Mouse (Mus musculus): ENCODE data around the gene Gm20388.

Gene Gm20388

GRCm38 (mm10) chr8:122726789-122727188, 2816.1 kb downstream of the Gm20388 start:
- no peak for DNase-seq

GRCm38 (mm10) chr8:122727412-122727811, 2816.8 kb downstream of the Gm20388 start:
- no peak for DNase-seq

GRCm38 (mm10) chr8:122728630-122729029, 2818.0 kb downstream of the Gm20388 start:
- no peak for DNase-seq

GRCm38 (mm10) chr8:122735110-122735509, 2824.5 kb downstream of the Gm20388 start:
- no peak for DNase-seq

GRCm38 (mm10) chr8:122735542-122736473, 2825.2 kb downstream of the Gm20388 start:
- no peak for DNase-seq

- DNase-seq, result no peak
Observed at GRCm38 (mm10) chr8:122736623-122737022, 2826.0 kb downstream of the Gm20388 start.

- DNase-seq, result no peak
Observed at GRCm38 (mm10) chr8:122737071-122737470, 2826.4 kb downstream of the Gm20388 start.

GRCm38 (mm10) chr8:122737886-122738285, 2827.2 kb downstream of the Gm20388 start:
- no peak for DNase-seq

- DNase-seq, result no peak
Observed at GRCm38 (mm10) chr8:122739102-122739725, 2828.6 kb downstream of the Gm20388 start.

- no peak for DNase-seq
Observed at GRCm38 (mm10) chr8:122742471-122742870, 2831.8 kb downstream of the Gm20388 start.

- no peak for DNase-seq
Observed at GRCm38 (mm10) chr8:122745022-122745749, 2834.5 kb downstream of the Gm20388 start.

- no peak for DNase-seq
Observed at GRCm38 (mm10) chr8:122745750-122746275, 2835.2 kb downstream of the Gm20388 start.

- DNase-seq, result no peak
Observed at GRCm38 (mm10) chr8:122746439-122746838, 2835.8 kb downstream of the Gm20388 start.

GRCm38 (mm10) chr8:122747825-122748224, 2837.2 kb downstream of the Gm20388 start:
- no peak for DNase-seq

GRCm38 (mm10) chr8:122749333-122749958, 2838.8 kb downstream of the Gm20388 start:
- no peak for DNase-seq

- DNase-seq, result no peak
Observed at GRCm38 (mm10) chr8:122751342-122751741, 2840.7 kb downstream of the Gm20388 start.

- DNase-seq, result no peak
Observed at GRCm38 (mm10) chr8:122752111-122752721, 2841.6 kb downstream of the Gm20388 start.

- DNase-seq, result no peak
Observed at GRCm38 (mm10) chr8:122758597-122758996, 2848.0 kb downstream of the Gm20388 start.

- no peak for DNase-seq
Observed at GRCm38 (mm10) chr8:122760116-122760515, 2849.5 kb downstream of the Gm20388 start.

GRCm38 (mm10) chr8:122761109-122761508, 2850.5 kb downstream of the Gm20388 start:
- no peak for DNase-seq

GRCm38 (mm10) chr8:122762731-122763266, 2852.2 kb downstream of the Gm20388 start:
- DNase-seq, result peak; percentile 15

- no peak for DNase-seq
Observed at GRCm38 (mm10) chr8:122763267-122763738, 2852.7 kb downstream of the Gm20388 start.
